Mouse (Mus musculus): ENCODE measurements around the gene 3830406C13Rik.

DNA sequence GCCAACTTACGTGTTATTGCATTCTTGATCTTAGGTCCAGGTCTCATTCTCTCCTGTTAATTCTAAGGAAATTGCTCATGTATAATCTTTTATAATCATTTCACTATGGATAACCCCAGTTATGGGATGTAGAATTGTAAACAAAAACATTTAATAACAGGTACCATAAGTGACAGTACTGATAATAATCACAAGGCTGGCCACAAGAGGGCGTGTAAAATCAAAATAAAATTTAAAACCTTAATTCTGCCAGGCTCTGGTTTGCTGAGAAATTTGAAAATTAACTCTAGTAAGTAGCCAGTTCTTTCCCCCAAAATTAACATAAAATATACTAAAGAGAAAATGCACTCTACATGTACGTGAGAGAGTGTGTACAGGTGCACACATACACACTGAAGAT lies 16.7 kb downstream of the 3830406C13Rik start:
- TF ChIP-seq CTCF (IDR thresholded peaks at IDR 0.05; ENCODE audit: low read depth), result no peak
- no peak for TF ChIP-seq EP300 (IDR thresholded peaks at IDR 0.05; ENCODE audit: low read depth)
